Mouse (Mus musculus) left cerebral cortex, adult 2 months (tissue): Measurements from ENCODE around the gene Iqschfp. TPM values are rescaled to one million over a fixed set of nuclear protein-coding genes. Genes with fewer than 3 reads are reported as not detected.

Experiments used
- DNase-seq, 2 experiments: peaks; one replicate each; pipeline ENCODE4 v3.0.0; 2021 to 2022; ENCODE audit warnings: low spot score in 2 of 2, mixed read lengths in 1 of 2; ENCODE audit errors: extremely low spot score in 1 of 2
- H3K27ac ChIP-seq: fragments of 200-600 bp; 2 replicates; pipeline ENCODE4 v1.8.1; 2022
- H3K4me3 ChIP-seq: fragments of 200-600 bp; 2 replicates; pipeline ENCODE4 v1.8.1; 2022
- CTCF ChIP-seq: fragments of 200-600 bp; IDR thresholded peaks from 2 replicates; pipeline ENCODE4 v1.8.1; 2022; ENCODE audit warnings: antibody characterized with exemption, mild to moderate bottlenecking, moderate library complexity
- intact Hi-C: fragments of 180-260 bp; cut with DNase I; formaldehyde crosslinking; loops from one replicate; pipeline ENCODE4 v1.15.1; 2025
- total RNA-seq, 2 experiments: library from RNA; stranded (reverse); gene quantifications; 2 replicates each; pipeline ENCODE4 v1.2.3; 2021

Gene Iqschfp
- total RNA-seq, 2 experiments from 2014 or later = 8.4 to 12.6 TPM

DNA sequence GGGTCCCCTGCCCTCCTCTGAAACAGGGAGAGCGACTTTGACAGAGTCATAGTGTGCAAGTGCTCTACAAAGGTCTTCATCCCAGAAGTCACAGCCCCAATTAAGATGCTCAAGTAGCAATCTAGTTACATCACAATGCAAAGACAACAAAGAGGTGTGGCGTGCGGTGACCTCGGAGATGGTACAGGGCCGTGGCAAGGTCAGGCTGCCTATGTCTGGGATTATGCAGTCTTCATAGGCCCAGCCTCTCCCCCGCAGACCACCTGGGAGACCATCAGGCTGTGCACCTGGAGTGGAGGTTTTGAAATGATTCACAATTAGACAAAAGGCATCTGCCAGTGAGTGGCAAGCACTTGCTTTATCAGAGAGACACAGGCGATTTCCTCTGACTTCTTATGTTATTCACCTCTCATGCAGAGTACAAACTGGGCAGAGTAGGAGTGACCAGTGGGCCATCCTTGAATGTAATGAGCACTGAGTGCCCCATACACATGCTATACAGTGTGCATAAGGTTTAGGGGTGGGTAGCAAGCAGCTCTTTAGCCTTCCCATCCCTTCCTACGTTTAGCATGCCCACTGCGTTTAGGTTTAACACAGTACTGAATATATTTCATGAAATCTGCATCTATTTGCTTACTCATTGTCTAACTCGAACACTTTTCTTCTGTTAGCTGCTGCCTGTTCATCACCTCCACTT is 673.1 kb downstream of the Iqschfp start:
- no peak for TF ChIP-seq CTCF
- intact Hi-C loops = no loop called here
- H3K27ac ChIP-seq = 0 out of 2 replicates have a peak overlapping the region, but pooled peaks have one; percentile 24
- no peak overlapping the region for H3K4me3 ChIP-seq
- no peak for DNase-seq

DNA sequence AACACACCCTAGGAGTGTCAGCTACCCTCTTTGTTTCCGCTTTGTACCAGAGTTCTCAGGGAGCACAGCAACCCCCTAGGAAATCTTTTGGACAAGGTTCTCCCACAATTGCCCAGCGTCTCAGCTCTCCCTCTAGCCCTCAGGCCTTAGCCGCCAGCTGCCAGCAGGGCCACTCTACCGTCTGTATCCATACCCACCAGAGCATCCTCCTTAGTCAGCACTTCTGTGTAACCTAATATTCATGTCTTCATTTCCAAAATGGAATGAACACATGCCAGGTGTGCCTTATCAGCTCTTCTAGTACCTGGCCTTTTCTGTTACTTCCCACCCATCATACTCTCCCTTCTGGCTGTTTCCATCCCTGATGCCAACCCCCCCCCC is 673.6 kb downstream of the Iqschfp start:
- no peak overlapping the region for H3K27ac ChIP-seq
- no peak for TF ChIP-seq CTCF
- intact Hi-C loops = no loop called here
- no peak for DNase-seq
- no peak overlapping the region for H3K4me3 ChIP-seq

DNA sequence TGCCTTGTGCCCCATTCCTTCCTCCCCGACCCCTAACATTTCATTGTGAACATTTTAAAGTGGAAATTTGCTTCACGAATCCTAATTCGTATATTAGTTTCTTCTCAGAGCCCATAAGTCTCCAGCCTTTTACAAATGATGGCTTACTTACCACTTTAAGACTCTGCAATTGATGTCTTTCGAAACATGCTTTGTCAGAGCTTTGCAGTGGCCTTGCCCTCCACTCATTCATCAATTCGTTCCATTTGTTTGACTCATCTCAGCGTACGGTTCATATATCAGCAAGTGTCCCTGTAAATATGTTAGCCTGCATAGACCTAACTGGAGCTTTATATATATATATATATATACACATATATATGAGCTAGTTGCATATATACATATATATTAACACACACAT is 675.5 kb downstream of the Iqschfp start:
- DNase-seq = no peak
- H3K4me3 ChIP-seq = no peak overlapping the region
- intact Hi-C loops = no loop called here
- no peak for TF ChIP-seq CTCF
- H3K27ac ChIP-seq = no peak overlapping the region

DNA sequence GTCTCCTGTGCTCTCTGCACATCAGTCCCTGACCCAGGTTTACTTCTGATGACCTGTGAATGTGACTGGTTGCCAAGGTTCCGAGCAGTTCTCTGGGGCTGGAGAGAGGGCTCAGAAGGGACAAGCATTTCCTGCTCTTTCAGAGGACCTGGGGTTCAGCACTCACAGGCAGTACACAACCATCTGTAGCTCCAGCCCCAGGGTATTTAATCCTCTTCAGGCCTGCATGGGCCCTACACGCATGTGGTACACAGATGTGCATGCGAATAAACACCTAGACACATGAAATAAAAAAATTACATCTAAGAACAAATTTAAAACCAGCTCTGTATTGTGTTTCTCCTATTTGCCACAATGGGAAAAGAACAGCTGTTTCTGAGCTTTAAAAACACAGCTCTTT is 676.1 kb downstream of the Iqschfp start:
- H3K27ac ChIP-seq = no peak overlapping the region
- intact Hi-C loops = no loop called here

DNA sequence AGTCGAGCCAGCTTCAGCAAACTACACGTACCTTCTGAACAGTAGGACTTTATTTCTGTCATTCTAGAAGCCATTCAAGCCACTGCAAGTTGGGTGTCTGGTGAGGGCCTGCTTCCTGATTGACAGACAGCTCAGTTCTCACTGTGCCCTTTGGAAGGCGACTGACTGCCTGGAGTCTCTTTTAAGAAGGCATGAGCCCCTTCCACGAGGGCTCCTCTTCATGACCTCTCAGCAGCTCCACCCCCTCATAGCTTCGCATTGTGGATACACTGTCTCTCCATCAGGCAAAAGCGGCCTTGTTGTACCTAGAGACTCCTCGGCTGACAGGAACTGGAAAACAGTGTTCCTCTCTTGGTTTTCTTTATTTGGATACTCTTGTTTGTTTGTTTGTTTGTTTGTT is 676.7 kb downstream of the Iqschfp start:
- no peak for TF ChIP-seq CTCF
- no peak for DNase-seq
- no peak overlapping the region for H3K27ac ChIP-seq
- no peak overlapping the region for H3K4me3 ChIP-seq
- intact Hi-C loops = no loop called here

More for the DNA sequence above, 676.1 kb downstream of the Iqschfp start:
- no peak for DNase-seq
- no peak for TF ChIP-seq CTCF
- H3K4me3 ChIP-seq = no peak overlapping the region

DNA sequence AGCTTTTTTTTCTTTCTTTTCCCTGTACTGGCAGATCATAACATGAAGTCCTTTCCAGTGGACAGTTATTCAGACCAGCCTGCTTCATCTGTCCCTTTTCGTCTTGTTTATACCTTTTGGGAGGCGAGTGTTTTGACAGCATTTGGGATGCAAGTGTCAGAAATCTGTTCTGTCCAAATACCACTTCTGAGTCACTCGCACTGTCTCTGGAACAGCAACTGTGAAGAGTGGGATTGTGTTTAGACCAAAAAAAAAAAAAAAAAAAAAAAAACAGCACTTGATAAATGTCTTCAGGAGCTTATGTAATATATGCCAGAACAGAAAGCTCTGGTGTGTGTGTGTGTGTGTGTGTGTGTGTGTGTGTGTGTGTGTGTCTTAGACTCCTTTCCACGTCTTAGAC is 678.3 kb downstream of the Iqschfp start:
- no peak for DNase-seq
- no peak overlapping the region for H3K27ac ChIP-seq

DNA sequence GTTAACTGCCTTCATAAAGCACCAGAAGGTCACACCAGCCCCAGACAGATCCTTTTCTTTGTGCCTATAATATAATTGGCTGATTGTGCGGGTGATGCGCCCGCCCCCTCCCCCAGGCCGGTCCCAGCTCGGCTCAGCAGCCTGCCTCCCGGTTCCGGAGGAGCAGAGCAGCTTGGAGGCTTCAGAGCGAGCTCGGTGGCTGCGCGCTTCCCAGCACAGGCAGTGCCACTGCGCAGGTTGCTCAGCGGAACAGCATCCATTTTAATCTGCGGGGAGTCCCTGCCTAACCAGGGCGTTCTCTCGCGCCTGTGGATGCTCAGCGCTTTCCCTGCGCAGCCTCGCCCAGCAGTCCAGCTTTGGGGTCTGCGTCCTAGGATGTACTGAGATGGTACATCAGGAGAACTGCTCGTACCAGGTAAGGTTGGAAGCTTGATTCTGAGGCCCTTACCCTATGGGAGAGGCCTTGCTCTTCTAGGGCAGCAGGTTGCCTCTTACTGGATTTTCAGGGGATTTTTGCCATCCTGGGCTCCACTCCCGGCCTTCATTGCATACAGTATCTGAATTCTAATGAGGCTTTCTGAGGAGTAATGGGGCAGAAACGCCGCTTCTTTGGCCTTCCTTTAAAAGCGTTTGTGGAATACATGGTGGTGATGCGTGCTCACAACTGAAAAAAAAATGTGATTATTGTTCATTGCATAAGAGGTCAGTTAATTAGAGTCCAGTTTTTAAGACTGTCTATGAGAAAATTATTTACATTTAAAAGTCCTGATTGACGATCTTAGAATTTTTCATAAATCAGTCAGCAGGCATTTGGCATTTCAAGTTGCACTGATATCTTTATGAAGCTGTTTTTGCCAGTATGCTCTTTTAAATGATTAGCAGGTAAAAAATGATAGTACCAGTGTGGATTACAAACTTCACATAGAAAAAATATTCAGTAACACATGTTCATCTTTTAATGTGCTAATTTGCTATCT is 680.5 kb downstream of the Iqschfp start:
- intact Hi-C loops = loop anchor here (2.0 kb wide), 1 partner anchor 78 kb away; no protein-coding TSS in a partner anchor
- DNase-seq = peak; percentile 87 to 88
- TF ChIP-seq CTCF = no peak
- peak overlapping the region; percentile 98 for H3K27ac ChIP-seq
- peak overlapping the region; percentile 71 for H3K4me3 ChIP-seq

More for the DNA sequence above, 678.3 kb downstream of the Iqschfp start:
- H3K4me3 ChIP-seq = no peak overlapping the region
- intact Hi-C loops = no loop called here
- TF ChIP-seq CTCF = no peak

DNA sequence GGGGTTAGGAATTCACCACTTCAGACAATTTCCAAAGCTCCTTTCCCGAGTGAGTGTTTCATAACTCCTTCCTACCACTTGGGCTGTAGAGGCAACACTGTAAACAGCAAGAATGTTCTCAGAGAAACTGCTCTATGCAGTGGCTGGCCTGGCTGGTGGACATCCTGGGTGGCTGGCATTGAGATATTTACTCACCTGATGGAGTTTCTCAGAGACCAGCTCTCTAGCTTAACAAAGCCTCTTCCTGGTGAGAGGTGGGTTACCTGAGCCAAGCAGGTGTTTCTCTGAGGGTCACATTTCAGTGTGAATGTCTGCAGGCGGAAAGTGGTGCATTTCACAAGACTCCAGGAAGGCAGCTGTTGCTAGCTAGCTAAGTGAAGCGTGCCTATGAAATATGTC is 681.2 kb downstream of the Iqschfp start:
- Histone ChIP-seq H3K27ac (peak overlapping the region; percentile 98), H3K4me3 (peak overlapping the region; percentile 71)
- intact Hi-C loops = loop anchor here (2.0 kb wide), 1 partner anchor 78 kb away; no protein-coding TSS in a partner anchor
- no peak for TF ChIP-seq CTCF
- DNase-seq = no peak

DNA sequence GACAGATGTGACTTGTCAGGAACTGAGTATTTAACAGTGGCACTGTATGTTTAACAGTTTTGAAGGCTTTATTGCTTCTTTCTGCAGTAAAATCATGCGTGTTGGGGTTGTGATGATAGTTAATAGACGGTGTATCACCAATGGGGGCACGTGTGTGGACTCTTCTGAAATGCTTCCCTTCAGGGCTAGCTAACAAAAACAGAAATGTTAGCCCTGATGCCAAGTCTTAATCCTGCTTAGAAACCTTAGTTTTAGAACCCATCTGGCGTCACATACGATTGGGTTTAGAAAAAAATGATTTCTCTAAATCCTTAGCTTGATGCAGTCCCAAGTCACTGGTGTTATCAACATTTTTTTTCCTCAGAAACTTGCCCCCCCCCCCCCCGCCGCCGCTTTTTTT is 682.1 kb downstream of the Iqschfp start:
- intact Hi-C loops = no loop called here
- DNase-seq = no peak
- Histone ChIP-seq H3K4me3 (peak overlapping the region; percentile 71), H3K27ac (peak overlapping the region; percentile 98)
- no peak for TF ChIP-seq CTCF

DNA sequence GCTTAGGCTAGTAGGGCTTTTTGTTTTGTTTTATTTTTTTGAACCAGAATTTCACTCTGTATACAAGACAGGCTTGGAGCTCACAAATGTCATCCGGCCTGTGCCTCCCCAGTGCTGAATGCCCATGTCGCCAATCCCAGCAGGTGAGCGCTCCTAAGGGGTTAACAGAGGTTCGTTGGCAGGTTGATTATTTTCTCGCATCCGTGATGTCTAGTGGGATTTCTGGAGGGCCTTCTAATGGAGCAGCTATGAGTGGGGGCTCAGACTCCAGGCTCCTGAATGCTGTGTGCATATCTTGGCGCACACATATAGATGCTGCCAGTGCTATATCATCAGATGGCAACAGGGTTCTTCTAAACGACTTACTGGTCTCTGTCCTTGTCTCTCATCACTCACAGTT is 682.5 kb downstream of the Iqschfp start:
- peak overlapping the region; percentile 71 for H3K4me3 ChIP-seq
- peak overlapping the region; percentile 98 for H3K27ac ChIP-seq
- no peak for TF ChIP-seq CTCF
- intact Hi-C loops = no loop called here
- no peak for DNase-seq

DNA sequence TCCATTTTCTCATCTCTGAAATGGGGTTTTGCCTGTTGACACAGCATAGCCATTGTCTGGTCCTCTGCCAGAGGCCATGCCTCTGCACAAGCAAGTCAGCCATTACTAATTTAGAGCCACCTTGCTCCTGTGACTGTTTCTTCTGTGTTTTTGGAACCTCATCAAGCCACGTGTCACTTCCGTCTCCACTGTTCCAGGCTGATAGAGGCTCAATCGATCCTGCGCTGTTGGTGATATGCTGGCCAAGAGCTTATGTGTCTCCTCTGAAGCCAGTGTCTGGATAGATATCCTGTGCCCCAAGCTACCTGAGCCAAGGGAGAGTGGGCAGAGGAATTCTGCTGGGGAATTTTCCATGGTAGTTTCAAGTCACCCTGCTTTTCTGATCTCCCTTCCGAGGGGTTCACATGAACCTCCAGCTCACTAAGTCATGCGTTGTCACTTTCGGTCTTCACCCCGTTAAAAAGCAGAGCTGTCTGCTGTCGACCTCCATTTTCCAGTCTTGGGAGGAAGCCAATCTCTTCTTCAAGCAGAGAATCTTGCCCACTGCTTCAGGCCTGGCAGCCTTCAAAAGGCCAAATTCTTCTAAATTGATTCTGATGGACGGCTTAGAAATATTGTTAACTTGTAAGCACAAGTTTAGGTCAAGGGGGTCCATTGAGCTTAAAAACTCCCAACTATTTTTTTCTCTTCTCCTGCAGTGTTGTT is 683.8 kb downstream of the Iqschfp start:
- intact Hi-C loops = loop anchor here (2.0 kb wide), 1 partner anchor 33 kb away; no protein-coding TSS in a partner anchor
- no peak for DNase-seq
- H3K4me3 ChIP-seq = peak overlapping the region; percentile 71

DNA sequence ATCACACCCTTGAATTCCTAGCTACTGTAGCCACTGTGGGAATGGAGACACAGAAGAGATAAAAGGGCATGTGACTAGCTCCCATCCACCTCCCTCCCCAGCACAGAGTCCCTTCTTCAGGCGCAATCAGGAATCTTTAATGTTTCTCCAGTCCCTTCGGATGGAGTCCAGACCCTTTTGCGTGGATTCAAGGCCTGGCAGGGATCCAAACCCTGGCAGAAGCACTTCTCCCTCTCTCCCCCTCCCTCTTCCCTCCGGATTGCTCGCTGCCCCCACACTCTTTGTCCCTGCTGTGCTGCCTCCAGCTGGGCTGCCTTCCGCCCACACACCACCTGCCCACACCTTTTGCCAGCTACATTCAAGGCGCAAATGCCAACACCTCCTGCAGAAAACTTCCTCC is 684.4 kb downstream of the Iqschfp start:
- H3K4me3 ChIP-seq = peak overlapping the region; percentile 71

More for the DNA sequence above, 683.8 kb downstream of the Iqschfp start:
- TF ChIP-seq CTCF = no peak
- H3K27ac ChIP-seq = peak overlapping the region; percentile 98

More for the DNA sequence above, 684.4 kb downstream of the Iqschfp start:
- DNase-seq = peak; percentile 85 to 90
- no peak for TF ChIP-seq CTCF
- peak overlapping the region; percentile 98 for H3K27ac ChIP-seq
- intact Hi-C loops = loop anchor here (2.0 kb wide), 1 partner anchor 32 kb away; no protein-coding TSS in a partner anchor
